Mouse (Mus musculus) G1E (cell line): ENCODE measurements around the gene Btbd9.

Source experiments
- CTCF ChIP-seq: IDR thresholded peaks from 2 replicates; pipeline ENCODE4 v1.5.1; 2012; ENCODE audit warnings: low read depth, low read length, inconsistent platforms, mixed read lengths
- GATA1 ChIP-seq: IDR thresholded peaks from 2 replicates; pipeline ENCODE4 v1.6.1; 2012; ENCODE audit warnings: borderline replicate concordance, low read length, inconsistent platforms, mixed read lengths

- TF ChIP-seq CTCF (no peak), GATA1 (no peak)
Observed at GRCm38 (mm10) chr17:30231483-30231882, 344.8 kb downstream of the Btbd9 start.
